Mouse (Mus musculus) bone marrow, adult 2 months (tissue): Measurements from ENCODE around the gene Arhgap22.

Experiments used
- CTCF ChIP-seq: fragments of 200-500 bp; IDR thresholded peaks from 2 replicates; pipeline ENCODE4 v1.5.1; 2011; ENCODE audit warnings: low read length, control low read depth; ENCODE audit not compliant: control insufficient read depth, insufficient read depth
- POLR2A ChIP-seq: fragments of 200-500 bp; IDR thresholded peaks from 2 replicates; pipeline ENCODE4 v1.6.1; 2011; ENCODE audit warnings: low read depth, mild to moderate bottlenecking, control low read depth, low read length, borderline replicate concordance; ENCODE audit not compliant: control insufficient read depth

GRCm38 (mm10) chr14:33351984-33352722 lies 138.3 kb downstream of the Arhgap22 start:
- no peak for TF ChIP-seq POLR2A
- TF ChIP-seq CTCF = no peak
